Mouse (Mus musculus): ENCODE measurements around the gene Moxd1. TPM values are rescaled to one million over a fixed set of nuclear protein-coding genes. Genes with fewer than 3 reads are reported as not detected.

Moxd1 gene
- total RNA-seq, 1 experiment from 2014 or later, result not detected

GRCm38 (mm10) chr10:24343068-24343467 is 119.8 kb downstream of the Moxd1 start:
- no peak for ATAC-seq (replicated peaks; ENCODE audit: low read depth, poor library complexity, severe bottlenecking)

Other genes with a start within 250 kb of the Moxd1 start
- gene Taar6, start 237.9 kb upstream of the Moxd1 start, total RNA-seq (2017), result not detected in 2 replicates
- gene Taar7a, start 230.0 kb upstream of the Moxd1 start, total RNA-seq (2017), result not detected in 2 replicates
- not detected in 2 replicates for gene Taar7b, start 223.6 kb upstream of the Moxd1 start, total RNA-seq (2017)
- gene Taar7d, start 196.3 kb upstream of the Moxd1 start, total RNA-seq (2017), result not detected in 2 replicates
- not detected in 2 replicates for gene Taar7e, start 185.9 kb upstream of the Moxd1 start, total RNA-seq (2017)
- not detected in 2 replicates for gene Taar7f, start 174.0 kb upstream of the Moxd1 start, total RNA-seq (2017)
- not detected in 2 replicates for gene Taar8a, start 147.0 kb upstream of the Moxd1 start, total RNA-seq (2017)
- gene Taar8b, start 131.2 kb upstream of the Moxd1 start, total RNA-seq (2017), result not detected in 2 replicates
- gene Taar8c, start 121.6 kb upstream of the Moxd1 start, total RNA-seq (2017), result not detected in 2 replicates
- gene Taar9, start 114.0 kb upstream of the Moxd1 start, total RNA-seq (2017), result not detected in 2 replicates
- 38.6 and 44.5 TPM in 2 replicates for gene Stx7, start 74.2 kb upstream of the Moxd1 start, total RNA-seq (2017)